Mouse (Mus musculus) adrenal gland (tissue): ENCODE data around the gene Mns1.
"Not testable (repeated sequence)": the region's sequence is repeated elsewhere in the genome, so short reads cannot be mapped to it uniquely, and the experiment has no call there.

Experiments used
- intact Hi-C: fragments of 180-260 bp; cut with DNase I; formaldehyde crosslinking; loops from one replicate; pipeline ENCODE4 v1.15.1; 2025
- long read RNA-seq, 2 experiments: library from polyadenylated mRNA; unstranded; transcript quantifications; one replicate each; pipeline ENCODE4 v2.0.0; 2020; ENCODE audit warnings: borderline replicate concordance in 1 of 2; ENCODE audit not compliant: insufficient replicate concordance in 1 of 2

Mns1 gene
- long read RNA-seq, experiment 1, full-length matches to known transcripts: 1 of 4 reads
- long read RNA-seq, experiment 1, partial matches to known transcripts: 3 of 4 reads
- long read RNA-seq, experiment 1, other reads (novel, unspliced or antisense): 0 of 4 reads
- long read RNA-seq, experiment 2, partial matches to known transcripts: 4 of 6 reads
- long read RNA-seq, experiment 2, other reads (novel, unspliced or antisense): 2 of 6 reads

- intact Hi-C loops: no loop called here
Observed at GRCm38 (mm10) chr9:72437822-72438701, at the start of gene Mns1. Gene Mns1, plus strand, starts transcription at chr9:72438011.

DNA sequence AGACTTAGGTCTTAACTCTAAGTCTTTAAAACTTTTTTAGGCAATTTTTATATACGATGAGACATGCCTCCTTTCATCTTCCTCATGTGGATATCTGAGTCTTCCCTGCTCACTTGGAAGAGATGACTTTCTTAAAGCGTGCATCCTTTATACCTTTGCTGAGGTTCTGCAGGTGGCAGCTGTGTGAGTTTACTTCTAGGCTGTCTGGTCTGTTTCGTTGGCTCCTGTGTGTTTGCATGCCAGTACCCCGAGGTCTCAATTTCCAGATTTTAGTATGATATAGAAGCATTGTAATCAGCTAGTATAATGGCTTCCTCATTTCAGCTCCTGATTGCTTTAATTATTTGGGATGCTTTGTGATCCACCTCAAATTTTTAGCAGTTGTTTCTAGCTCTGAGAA lies 48.9 kb upstream of the Mns1 start:
- intact Hi-C loops: no loop called here

DNA sequence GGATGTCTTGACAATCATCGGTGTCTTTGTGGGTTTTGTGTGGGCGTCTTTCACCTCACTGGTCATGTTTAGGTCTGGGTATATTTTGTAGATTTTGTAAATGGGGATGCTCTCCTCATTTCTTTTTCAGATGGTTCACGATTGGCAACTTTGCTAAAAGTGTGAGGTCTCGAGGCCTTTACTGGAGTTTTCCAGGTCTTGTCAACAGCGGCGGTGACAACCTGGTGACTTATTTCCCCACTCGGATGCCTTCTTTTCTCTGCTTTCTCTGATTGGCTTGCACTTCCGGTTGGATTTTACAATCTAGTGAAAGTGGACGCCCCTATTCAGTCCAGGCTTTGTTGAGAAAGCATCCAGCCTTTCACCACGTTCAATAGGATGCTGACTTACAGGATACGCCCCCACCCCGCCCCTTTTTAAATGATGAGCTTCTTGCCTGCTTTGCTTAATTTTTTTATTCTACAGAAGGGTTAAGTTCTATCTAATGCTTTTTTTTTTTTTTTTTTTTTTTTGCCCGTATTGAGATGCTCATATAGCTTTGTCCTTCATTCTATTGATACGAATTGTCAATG lies 48.3 kb upstream of the Mns1 start:
- intact Hi-C loops: no loop called here

- intact Hi-C loops: no loop called here
Observed at GRCm38 (mm10) chr9:72390321-72391077, 47.3 kb upstream of the Mns1 start.

- intact Hi-C loops: no loop called here
Observed at GRCm38 (mm10) chr9:72392686-72393085, 45.1 kb upstream of the Mns1 start.

GRCm38 (mm10) chr9:72393238-72393637 lies 44.6 kb upstream of the Mns1 start:
- intact Hi-C loops: no loop called here

DNA sequence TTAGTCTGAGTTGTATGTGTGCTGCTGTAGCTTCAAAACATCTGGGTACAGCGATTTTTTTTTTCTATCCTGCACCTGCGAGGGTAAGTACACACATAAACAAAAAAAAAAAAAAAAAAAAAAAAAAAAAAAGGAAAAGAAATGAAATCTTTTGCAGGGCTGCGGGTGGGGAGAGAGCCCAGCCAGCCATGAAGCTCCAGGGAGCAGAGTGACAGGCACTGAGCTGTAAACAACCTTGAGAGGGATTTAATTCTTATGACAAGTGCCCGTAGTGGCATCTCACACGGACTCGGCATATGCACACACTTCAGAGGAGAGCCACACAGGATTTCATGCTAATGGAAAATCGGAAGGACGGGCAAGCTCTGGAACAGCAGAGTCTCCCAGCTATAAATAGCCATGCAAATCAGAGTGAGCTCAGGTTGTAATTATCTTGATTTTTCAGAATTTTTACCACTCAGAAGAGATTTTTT lies 43.9 kb upstream of the Mns1 start:
- intact Hi-C loops: no loop called here

- intact Hi-C loops: no loop called here
Observed at GRCm38 (mm10) chr9:72400121-72400520, 37.7 kb upstream of the Mns1 start.

DNA sequence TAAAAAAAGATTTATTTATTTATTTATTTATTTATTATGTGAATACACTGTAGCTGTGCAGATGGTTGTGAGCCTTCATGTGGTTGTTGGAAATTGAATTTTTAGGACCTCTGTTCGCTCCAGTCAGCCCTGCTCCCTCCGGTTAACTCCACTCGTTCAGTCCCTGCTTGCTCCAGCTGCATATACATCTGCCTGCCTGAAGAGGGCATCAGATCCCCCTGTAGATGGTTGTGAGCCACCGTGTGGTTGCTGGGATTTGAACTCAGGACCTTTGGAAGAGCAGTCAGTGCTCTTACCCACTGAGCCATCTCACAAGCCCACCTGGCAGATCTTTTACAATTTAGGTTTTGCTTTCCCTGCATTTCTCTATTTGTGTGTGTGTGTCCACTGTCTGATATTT lies 36.0 kb upstream of the Mns1 start:
- intact Hi-C loops: not testable (repeated sequence)

GRCm38 (mm10) chr9:72403421-72403820 lies 34.4 kb upstream of the Mns1 start:
- intact Hi-C loops: no loop called here

DNA sequence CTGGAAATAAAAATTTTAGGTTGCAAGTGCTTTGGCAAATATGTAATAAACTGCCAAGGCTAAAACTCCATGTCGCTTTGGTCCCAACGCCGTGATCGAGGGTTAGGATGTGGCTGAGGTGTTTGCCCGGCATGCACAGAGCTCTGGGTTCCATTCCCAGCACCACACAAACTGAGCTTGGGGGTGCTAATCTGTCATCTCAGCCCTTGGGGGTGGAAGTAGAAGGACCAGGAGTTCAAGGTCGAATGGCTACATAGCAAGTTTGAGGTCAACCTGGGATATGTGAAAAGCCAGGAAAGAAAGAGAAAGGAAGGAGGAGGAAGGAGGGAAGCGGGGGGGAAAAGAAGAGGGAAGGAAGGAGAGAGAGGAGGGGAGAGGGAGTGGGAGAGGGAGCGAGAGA lies 33.4 kb upstream of the Mns1 start:
- intact Hi-C loops: no loop called here

- intact Hi-C loops: no loop called here
Observed at GRCm38 (mm10) chr9:72404934-72405333, 32.9 kb upstream of the Mns1 start.

GRCm38 (mm10) chr9:72405882-72406638 lies 31.8 kb upstream of the Mns1 start:
- intact Hi-C loops: no loop called here

- intact Hi-C loops: loop anchor here (2.0 kb wide), 1 partner anchor 147 kb away; no protein-coding TSS in a partner anchor
Observed at GRCm38 (mm10) chr9:72408131-72408586, 29.7 kb upstream of the Mns1 start.

GRCm38 (mm10) chr9:72409381-72410225 lies 28.2 kb upstream of the Mns1 start:
- intact Hi-C loops: loop anchor here (2.0 kb wide), 1 partner anchor 149 kb away; no protein-coding TSS in a partner anchor

DNA sequence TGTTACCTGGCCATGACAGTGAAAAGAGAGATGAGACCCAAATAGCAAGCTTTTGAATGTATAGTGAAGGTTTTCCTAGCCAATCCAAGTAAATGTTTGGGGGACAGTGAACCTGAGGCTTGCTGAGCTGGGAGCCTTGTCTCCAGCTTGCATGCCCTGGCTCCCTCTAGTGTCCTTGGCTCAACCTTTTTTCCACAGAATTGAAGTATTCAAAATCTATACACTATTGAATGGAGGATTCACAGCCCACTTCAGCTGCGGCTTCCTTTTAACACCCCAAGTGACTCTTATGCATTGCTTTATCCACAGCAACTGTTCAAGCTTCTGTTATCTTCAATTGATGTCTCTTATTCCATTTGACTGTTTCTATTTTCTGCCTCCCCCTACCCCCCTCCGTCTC lies 26.1 kb upstream of the Mns1 start:
- intact Hi-C loops: no loop called here

DNA sequence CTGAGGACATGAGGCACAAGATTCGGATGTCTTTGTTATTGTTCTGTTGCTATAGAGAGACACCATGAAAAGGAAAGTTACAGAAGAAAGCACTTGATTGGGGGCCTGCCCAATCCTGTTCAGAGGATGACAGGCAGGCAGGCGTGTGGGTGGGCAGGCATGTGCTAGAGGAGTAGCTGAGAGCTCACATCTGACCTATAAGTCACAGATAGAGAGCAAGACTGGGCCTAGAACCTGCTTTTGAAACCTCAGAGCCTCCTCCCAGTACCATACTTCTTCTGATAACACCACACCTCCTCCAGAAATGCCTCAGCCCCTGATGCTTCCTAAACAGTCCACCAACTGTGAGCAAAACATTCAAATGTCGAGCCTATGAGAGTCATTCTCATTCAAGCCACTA lies 19.4 kb upstream of the Mns1 start:
- intact Hi-C loops: no loop called here

DNA sequence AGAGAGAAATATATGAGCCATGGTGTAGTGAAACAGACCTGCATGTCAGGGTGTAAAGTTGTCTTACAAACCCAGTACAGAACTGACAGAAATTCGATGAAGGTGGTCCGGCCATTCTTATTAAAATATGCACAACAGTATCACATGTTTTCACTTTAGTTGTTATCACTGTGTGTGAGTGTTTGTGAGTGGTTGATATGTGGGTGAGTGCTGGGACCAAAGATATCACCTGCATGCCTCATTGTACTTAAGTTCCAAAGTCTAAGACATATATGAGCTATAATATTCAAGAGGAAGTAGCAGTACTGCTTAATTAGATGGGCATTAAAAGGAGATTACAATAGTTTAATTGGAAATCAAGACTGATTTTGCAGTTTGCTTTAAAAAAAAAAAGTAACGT lies 17.3 kb upstream of the Mns1 start:
- intact Hi-C loops: no loop called here

- intact Hi-C loops: no loop called here
Observed at GRCm38 (mm10) chr9:72422284-72422683, 15.5 kb upstream of the Mns1 start.

- intact Hi-C loops: no loop called here
Observed at GRCm38 (mm10) chr9:72422753-72423152, 15.1 kb upstream of the Mns1 start.
